Mouse (Mus musculus): Measurements from ENCODE around the gene Ptges2.

GRCm38 (mm10) chr2:32367315-32367714, 28.4 kb upstream of the Ptges2 start:
- TF ChIP-seq POLR2A (IDR thresholded peaks at IDR 0.05; ENCODE audit: low read depth, low read length), result no peak
- TF ChIP-seq CTCF (IDR thresholded peaks at IDR 0.05; ENCODE audit: extremely low read depth, insufficient read depth, insufficient read length, insufficient replicate concordance), result no peak
